Mouse (Mus musculus) ES-E14 (cell line): Measurements from ENCODE around the gene Tmem117.

Experiments used
- CHD2 ChIP-seq: IDR thresholded peaks from 2 replicates; pipeline ENCODE4 v1.6.1; 2014; ENCODE audit warnings: mild to moderate bottlenecking, low read depth, low read length, inconsistent platforms
- MAFK ChIP-seq: IDR thresholded peaks from 2 replicates; pipeline ENCODE4 v1.6.1; 2014; ENCODE audit warnings: mild to moderate bottlenecking, low read depth, low read length, inconsistent platforms; ENCODE audit not compliant: insufficient read depth
- ZNF384 ChIP-seq: IDR thresholded peaks from 2 replicates; pipeline ENCODE4 v1.6.1; 2012; ENCODE audit warnings: low read depth, low read length, inconsistent platforms

DNA sequence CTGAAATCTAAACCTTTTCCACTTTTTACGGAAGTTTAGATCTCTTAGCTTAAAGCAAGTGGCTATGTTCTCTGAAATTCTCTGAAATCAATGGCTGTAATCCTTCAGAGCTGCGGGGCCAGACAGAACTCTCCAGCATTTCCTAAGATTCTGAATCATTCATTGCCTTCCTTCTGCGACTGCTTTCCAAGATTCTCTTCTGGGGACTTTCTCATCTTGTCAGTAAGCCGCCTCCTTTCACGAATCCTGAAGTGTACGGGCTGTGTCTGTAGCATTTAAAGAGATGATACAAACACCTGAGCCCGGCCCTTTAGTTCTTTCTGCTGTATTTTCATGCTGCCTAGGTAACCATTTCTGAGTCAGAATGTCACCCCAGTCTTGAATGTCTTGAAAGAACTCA is 471.1 kb downstream of the Tmem117 start:
- TF ChIP-seq ZNF384 (no peak), CHD2 (no peak), MAFK (no peak)
